Mouse (Mus musculus) olfactory bulb, adult 2 months (tissue): ENCODE measurements around the gene Vps72.

ENCODE experiments used
- CTCF ChIP-seq: fragments of 200-500 bp; IDR thresholded peaks from 2 replicates; pipeline ENCODE4 v1.5.1; 2012; ENCODE audit warnings: low read depth, mild to moderate bottlenecking, low read length, moderate library complexity; ENCODE audit not compliant: insufficient read depth
- POLR2A ChIP-seq: fragments of 200-500 bp; IDR thresholded peaks from 2 replicates; pipeline ENCODE4 v1.6.1; 2012; ENCODE audit warnings: mild to moderate bottlenecking, low read depth, low read length, moderate library complexity; ENCODE audit not compliant: insufficient read depth

GRCm38 (mm10) chr3:95161041-95161551 is 50.3 kb downstream of the Vps72 start:
- TF ChIP-seq POLR2A: no peak
- no peak for TF ChIP-seq CTCF
